Mouse (Mus musculus) olfactory bulb, adult 2 months (tissue): ENCODE measurements around the gene Plcb4.

Experiments
- CTCF ChIP-seq: fragments of 200-500 bp; IDR thresholded peaks from 2 replicates; pipeline ENCODE4 v1.5.1; 2012; ENCODE audit warnings: low read depth, mild to moderate bottlenecking, low read length, moderate library complexity; ENCODE audit not compliant: insufficient read depth
- POLR2A ChIP-seq: fragments of 200-500 bp; IDR thresholded peaks from 2 replicates; pipeline ENCODE4 v1.6.1; 2012; ENCODE audit warnings: mild to moderate bottlenecking, low read depth, low read length, moderate library complexity; ENCODE audit not compliant: insufficient read depth

DNA sequence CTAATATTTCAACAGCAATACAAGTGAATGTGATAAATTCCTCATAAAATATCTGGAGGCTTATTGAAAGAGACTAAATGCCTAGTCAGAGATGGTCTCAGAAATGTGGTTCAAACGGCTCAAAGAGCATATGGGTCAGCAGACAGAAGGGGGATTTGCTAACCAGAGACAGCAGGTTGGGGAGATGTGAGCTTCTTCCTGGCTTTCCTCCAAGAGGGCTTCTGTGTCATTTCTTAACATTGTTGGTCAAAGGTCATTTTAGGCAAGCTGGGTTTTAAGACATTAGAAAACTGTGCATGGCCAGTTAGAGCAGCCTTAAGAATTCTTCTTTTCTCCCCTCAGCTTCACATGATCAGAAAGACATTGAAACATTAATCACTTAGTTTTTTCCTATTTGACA lies 178.9 kb downstream of the Plcb4 start:
- TF ChIP-seq CTCF: no peak
- TF ChIP-seq POLR2A: no peak
